Mouse (Mus musculus) stomach, adult 2 months (tissue): ENCODE results near the gene Birc2. TPM values are rescaled to one million over a fixed set of nuclear protein-coding genes. Genes with fewer than 3 reads are reported as not detected.

Experiments used
- polyA plus RNA-seq: library from polyadenylated mRNA; depleted of rRNA; stranded (reverse); fragments of >200 nt; gene quantifications from 2 replicates; pipeline ENCODE4 v1.2.3, GENCODE M21; 2012; rRNA removed

The Birc2 gene
- 0.97 and 1.2 TPM in 2 replicates for polyA plus RNA-seq

GRCm38 (mm10) chr9:7836905-7837805, at the start of gene Birc2:
Gene Birc2, minus strand, starts transcription at chr9:7837064.

GRCm38 (mm10) chr9:7872775-7873439, 36.0 kb upstream of the Birc2 start, which contains the start of gene Birc3:
Gene Birc3, minus strand, starts transcription at chr9:7873186.

Other genes with a start within 250 kb of the Birc2 start
- gene Mmp20, start 208.8 kb downstream of the Birc2 start, polyA plus RNA-seq, result not detected in 2 replicates
- gene Mmp7, start 145.0 kb downstream of the Birc2 start, polyA plus RNA-seq, result not detected in 2 replicates
- 18.5 and 27.6 TPM in 2 replicates for gene Tmem123, start 73.0 kb downstream of the Birc2 start, polyA plus RNA-seq
- gene Birc3, start 36.1 kb upstream of the Birc2 start, polyA plus RNA-seq, result 0.82 and 1.6 TPM in 2 replicates
- 23.8 and 30.9 TPM in 2 replicates for gene Yap1, start 167.5 kb upstream of the Birc2 start, polyA plus RNA-seq
- 0.32 and 1.6 TPM in 2 replicates for gene Cfap300, start 205.8 kb upstream of the Birc2 start, polyA plus RNA-seq